Mouse (Mus musculus) spleen, adult 18-20 months (tissue): ENCODE results near the gene Adgrd1.
"Not testable (repeated sequence)": the region's sequence is repeated elsewhere in the genome, so short reads cannot be mapped to it uniquely, and the experiment has no call there.

Experiments
- DNase-seq, 2 experiments: peaks; one replicate each; pipeline ENCODE4 v3.0.0; 2022; ENCODE audit warnings: mixed read lengths in 2 of 2

Gene Adgrd1

DNA sequence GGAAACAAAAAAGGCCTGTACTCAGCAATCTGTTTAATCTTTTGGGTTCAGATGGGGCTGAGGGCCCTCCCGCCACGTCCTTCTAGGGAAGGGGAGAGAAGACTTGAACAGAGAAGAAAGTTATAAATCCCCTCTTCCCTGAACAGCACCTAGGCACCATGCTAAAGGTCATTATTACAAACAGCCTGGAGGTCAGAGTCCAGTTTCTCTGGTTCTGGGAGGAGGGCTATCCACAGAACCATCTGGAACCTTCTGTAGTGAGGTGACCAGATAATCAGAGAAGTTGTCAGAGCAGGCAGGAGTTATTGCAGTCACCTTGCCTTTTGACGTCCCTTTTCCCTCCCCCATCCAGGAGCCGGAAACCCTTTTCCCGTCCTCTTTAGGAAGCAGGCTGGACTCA is 2.3 kb upstream of the Adgrd1 start:
- no peak for DNase-seq

DNA sequence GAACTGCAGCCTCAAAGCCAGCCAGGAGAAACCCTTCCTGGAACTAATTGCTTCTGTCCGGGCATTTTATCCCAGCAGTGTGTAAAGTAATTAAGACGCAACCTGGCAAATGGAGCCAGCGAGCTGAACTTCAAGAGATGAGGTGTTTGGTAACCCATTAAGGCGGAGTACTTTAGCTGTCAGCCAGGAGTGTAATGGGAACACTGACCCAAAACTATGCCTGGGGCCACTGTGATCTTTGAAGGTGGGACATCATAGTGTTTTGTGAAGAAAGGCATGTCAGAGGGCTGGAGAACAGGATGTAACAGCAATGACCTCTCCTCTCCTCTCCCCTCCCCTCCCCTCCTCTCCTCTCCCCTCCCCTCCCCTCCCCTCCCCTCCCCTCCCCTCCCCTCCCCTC is 7.5 kb downstream of the Adgrd1 start:
- no peak for DNase-seq

DNA sequence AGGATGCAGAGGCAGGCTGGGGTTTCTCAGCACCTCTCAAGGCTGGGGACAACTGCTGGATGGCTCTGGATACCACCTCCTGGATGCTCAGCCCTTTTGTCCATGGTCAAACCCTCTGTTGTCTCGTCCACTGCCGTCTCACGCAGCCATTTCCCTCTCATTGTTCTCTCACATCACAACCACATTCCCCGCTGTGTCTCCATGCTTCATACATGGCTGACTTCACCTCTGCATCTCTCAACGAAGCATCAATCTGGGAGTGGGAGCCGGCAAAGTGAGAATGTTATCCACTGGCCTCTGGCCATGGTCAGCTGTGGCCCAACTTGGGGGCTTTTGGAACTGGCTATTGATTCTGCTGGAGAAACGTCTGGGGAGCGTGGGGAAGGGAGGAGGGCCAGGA is 15.2 kb downstream of the Adgrd1 start:
- DNase-seq = no peak

DNA sequence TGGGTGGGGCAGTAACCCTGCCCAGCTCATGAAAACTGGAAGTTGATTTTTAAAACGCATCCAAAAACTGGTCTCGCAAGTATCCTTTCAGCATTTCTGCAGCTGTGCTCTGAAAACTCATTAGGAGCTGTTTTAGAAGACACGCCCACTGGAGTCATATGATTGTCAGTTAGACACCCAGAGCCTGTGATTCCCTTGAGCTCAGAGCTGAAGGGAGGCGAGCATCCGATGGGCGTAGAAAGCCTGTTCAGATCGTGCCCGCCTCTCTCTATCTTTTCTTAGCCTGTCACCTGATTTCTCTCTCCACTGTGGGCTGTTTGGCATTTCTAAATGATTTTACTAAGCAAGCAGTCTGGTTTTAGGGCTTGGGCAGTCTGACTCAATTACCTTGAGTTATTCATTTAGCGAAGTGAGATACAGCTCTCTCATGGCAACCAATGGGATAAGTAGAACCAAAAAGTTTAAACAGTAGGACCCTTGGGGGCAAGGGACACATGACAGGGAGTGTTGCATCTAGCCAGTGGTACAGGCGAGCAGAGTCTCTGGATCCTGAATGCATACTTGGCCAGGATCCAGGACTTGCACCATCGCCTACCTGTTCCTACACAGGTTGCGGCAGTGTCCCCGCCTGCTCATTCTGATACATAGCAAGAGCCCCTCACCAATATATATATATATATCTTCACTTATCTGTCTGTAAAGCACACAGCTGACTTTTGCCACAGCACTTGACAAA is 17.4 kb downstream of the Adgrd1 start:
- no peak for DNase-seq

DNA sequence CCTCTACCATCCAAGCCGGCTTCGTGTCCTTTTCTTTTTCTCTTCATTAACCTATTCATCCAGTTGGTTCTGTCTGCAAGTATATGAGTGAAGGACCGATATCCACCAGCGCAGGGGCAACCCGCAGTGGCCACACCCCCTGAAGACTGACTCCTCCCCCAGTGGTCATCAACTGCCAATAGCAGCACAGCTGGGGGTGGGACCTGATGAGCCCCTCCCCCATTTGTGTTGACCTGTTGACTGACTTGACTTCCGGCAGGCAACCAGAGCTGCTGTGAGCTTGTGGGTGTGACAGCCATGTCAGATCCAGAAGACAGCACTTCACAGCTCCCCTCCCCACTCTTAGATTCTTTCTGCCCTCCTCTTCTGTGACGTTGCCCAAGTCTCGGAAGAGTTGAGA is 19.7 kb downstream of the Adgrd1 start:
- no peak for DNase-seq

DNA sequence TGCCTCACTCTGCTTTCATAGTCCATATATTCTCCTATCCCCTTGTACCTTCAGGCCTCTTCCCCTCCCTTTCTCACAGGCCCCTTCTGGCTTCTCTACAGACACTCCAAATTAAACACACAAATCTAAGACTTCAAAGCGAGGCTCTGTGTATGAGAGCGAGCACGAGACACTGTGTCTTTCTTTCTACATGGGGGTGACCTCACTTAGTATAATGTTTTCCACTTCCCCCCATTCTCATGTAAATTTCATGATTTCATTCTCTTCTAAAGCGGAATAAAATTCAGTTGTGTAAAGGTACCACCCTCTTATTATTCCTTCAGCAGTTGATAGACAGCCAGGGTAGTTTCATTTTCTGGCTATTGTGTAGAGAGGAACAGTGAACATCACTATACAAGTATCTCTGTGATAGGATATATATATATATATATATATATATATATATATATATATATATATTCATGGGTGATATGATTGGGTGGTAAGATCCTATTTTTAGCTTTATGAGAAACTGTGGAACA is 21.1 kb downstream of the Adgrd1 start:
- DNase-seq = no peak

DNA sequence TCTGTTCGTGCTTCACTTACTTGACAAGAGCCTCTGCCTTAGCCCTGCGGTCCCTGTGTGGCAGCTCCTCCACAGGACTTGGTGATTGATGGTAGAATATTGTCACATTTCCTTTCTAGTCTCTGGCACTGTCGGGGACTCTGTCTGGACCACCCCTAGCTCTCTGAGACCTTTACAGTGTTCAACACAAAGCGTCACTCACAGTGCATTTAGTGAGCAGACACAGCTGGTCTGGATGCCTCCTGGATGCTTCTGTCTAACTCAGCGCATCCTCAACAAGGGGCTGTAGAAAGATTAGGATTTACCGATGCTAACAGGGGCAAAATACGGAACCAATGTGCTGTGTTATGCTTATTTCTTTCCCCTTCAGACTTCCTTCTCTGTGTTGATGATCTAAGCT is 22.0 kb downstream of the Adgrd1 start:
- no peak for DNase-seq

DNA sequence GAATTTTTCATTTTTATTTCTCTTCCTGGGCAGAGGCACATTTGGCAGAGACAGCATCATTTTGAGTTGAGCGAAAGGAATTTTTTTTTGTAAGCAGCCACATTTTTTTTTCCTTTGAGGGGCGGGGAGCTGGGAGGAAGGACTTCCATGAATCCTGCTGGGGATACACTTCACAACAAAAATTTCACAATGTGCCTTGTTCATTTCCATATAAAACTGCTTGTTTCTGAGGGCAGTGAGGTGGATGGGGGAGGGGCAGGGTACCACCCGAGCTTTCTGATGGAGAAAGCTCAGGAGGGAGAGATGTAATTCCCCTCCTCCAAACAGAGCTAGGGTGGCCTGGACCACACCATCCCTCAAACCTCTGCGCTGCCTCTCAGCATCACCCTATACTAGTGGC is 22.6 kb downstream of the Adgrd1 start:
- DNase-seq = no peak

DNA sequence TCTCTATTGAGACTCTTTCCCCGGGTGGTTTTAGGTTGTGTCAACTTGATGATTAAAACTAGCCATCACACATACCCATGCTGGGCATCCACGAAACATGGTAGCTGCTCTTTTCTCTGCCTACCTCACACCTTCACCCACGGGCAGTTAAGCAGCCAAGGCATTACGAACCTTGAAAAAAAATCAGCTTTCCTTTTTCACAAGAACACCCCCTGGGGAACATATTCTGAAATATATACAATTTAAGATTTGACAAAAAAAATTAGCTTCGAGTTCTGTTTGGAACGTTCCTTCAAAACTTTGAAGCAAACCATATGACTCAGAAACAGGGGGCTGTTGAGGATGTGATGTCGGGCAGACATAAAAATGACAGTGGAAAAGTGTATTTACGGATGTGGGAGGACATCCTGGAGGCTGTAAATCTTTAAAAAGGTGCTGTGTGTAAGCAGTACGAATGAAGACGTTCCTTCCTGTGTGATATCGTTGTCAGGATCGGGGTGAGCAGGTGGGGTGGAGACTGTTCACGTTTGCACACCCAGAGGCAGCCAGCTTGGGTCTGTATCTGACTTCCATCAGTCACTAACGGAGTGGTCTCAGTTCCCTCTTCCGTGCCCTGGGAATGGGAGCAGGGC is 25.2 kb downstream of the Adgrd1 start:
- no peak for DNase-seq

DNA sequence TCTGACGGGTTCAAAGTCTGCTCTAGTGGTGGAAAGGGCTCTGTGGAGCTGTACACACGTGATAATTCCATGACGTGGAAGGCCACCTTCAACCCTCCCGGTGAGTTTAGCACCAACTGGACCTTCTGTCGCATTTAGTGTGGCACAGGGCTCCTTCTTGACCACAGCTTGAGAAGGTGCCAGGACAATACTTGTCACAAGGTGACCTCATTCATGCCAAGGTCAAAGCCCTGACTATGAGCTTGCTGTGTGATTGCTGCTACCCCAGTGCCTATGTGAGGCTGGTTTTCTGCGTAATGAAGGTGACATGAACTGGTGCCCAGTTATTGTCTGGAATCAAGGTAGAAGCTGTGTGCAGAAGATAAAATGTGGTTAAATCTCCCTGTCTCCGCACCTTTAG is 25.9 kb downstream of the Adgrd1 start:
- DNase-seq = no peak

DNA sequence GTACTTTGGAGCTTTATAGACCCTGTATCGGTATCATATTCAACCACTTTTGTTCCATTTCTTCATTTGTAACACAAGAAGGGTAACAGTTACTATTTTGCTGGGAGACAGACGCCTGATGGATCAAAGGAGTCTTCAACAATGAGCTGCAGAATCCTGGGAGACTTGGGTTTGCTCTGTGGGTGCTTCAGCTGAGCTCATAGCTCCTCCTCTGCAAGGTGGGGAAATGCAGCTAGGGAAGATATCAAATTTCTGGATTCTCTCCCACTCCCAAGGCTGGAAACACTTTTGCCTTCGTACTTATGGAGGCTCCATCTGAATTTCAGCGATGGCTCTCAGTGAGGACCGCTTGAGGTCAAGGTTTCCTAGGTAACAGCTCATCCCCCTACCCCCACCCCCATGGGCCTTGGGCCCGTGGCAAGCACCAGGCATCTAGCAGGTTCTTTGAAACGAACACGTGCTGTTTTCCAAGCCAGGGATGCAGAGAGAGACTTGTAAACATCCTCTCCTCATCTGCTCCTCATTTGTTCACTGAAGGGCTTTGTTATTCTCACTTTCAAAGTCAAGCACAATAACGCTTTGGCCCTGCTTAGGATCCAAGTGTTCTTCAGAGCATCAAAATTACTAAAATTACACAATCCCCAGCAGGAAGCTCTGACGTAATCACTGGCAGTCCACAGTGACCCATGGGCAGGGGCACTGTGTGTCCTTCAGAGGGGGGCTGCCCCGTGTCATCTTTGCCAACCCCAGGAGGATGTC is 27.7 kb downstream of the Adgrd1 start:
- DNase-seq = no peak

DNA sequence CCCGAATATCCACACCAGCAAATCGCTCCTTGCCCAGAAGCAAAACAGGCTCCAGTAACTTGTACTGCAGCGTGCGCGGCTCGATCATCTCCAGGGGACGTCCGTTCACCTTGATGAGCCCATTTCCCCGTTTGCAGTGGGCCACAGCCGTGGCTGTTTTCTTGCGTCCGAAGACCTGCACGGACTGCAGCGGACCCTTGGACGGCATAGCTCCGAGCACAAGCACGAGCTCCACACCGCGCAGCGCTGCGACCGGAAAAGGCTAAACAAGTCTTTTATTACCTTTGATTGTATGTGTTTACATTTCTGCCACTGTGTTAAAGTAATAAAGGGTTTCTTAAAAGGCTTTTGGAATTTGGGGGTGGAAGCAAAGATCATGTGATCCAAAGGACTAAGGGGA is 31.8 kb downstream of the Adgrd1 start:
- DNase-seq = not testable (repeated sequence)

DNA sequence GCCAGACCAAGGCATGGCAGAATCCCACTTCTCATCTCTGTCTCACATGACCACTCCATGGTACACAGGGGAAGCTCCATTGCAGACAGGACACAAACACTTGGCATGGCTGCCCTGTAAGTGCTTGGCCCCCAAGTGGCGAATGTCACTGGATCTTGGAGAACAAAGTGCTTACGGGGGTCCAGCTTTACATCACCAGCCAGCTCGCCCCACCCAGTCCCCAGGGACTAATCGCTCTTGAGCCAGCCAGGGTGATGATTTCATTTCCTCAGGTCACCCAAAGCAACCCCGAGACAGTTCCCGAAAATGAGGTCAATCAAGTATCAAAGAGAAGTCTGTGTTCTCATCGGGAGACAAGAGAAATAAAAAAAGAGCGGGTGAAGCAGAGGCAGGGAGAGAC is 33.8 kb downstream of the Adgrd1 start:
- no peak for DNase-seq

DNA sequence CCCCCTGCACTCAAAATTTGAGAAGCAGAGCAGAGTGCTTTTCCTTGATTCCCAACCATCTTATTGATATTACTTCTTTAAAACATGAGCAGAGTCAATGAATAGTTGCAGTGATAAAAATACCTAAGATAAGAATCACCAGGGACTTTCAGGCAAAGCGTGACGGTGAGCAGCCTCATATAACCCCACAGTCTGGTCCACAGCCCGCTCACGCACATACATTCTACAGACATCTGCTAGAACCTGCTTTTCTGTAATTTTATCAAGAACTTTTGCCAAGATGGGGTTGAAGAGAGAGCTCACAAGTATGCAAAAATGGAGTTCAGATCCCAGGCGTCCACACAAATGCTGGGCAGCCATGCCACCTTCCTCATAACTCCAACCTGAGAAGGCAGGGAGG is 40.9 kb downstream of the Adgrd1 start:
- DNase-seq = no peak

DNA sequence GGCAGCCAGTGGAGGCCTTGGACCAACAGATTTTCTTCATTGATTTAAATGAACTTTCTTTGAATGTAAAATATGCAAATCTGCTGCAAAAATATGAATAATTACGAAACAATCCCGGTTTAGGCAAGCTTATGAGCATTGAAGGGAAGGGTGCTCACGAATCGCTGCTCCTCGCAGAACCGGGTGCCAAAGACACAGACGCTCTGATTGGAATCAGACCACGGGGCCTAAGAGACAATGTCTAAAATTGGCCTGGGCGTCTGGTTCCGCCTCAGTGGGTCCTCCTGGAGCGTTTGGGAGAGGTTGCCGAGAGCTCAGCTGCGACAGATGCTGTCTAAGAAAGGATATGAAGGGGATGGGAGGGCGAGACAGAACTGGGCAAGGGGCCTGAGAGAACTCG is 42.0 kb downstream of the Adgrd1 start:
- DNase-seq = no peak

DNA sequence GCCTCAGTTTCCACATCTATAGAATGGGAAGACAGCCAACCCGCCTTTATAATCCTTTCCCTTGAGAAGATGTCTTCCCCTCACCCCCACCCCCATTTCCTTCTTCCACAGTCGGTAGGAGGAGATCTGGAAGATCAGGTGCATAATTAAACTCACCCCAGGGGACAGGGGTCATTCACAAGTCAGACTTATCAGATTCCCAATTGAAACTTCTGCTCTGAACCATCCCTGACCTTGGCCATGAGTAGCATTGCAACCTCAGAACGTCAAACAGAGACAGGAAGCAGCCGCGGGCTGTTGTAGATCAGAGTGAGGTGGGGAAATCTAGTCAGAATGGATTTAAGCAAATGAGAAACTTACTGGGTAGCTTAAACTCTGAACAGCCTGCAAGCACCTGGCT is 46.3 kb downstream of the Adgrd1 start:
- DNase-seq = no peak

DNA sequence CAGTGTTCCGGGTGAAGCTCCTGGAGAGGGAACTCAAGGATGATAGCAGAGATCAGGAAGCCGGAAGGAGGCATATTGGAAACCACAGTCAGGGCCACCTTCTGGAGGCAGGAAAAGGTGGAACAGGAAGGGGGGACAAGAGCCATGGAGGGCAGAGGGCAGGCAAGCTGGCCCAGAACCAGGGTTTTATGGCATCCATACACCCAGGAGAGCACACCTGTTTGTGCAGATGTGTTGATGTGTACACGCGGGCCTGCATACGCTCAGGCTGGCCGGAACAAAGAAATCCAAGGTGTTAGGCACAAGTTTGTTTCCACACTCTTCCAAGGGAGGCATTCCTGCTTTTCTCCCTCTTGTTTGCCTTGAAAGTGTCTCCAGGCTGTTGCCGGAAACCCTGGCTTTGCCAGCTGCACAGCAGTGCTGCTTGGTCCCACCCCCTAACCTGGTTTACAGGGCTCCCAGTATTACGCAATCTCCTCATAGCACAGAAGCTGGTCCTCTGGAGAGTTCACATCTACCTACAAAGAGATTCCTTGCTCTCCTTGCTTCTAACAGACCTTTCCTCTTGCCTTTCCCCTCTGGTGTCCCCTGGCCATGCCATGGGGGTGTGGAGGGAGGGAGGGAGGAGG is 48.9 kb downstream of the Adgrd1 start:
- DNase-seq = no peak

DNA sequence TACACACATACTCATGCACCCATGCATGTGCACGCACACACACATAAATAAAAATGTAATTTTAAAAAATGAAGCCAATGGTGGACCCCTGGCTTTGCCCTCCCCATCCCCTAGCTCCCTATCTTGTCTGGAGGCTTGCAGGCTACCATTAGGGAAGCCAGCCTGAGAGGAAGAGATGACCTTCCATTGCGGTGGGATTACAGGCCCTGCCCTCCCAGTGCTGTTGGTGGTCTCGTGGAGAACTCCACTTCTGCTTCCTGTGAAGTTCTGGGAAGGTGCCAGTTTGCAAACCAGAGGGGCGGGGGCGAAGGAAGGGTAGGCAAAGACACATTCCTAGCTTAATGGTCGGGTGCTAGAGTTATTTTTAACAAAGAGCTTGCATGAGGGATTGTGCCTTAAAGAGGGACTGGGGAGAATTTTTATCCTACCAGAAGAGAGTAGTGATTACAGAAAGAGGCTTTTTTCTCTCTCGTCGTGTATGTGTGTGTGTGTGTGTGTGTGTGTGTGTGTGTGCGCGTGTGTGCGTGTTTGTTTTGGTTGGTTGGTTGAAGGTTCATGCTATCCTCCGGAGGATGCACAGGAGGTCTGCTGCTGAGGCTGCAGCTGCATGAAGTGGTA is 50.5 kb downstream of the Adgrd1 start:
- no peak for DNase-seq

DNA sequence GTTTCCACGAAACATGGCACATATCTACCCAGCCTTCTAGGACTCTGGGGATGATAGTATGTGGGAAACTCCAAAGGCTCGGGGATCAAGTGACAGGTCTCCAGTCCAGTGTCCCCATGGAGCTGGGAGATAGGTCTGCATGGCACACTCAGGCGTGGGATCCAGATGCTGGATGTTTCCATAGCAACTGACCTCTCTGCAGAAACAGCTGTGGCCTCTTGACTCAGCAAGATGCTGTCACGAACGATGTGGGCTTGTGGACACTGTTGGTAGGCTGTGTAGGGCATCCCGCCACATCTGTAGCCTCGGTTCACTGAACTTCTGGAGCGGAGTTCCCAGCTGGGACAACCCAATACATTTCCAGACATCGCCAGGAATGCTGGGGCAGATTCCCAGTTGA is 51.9 kb downstream of the Adgrd1 start:
- no peak for DNase-seq

DNA sequence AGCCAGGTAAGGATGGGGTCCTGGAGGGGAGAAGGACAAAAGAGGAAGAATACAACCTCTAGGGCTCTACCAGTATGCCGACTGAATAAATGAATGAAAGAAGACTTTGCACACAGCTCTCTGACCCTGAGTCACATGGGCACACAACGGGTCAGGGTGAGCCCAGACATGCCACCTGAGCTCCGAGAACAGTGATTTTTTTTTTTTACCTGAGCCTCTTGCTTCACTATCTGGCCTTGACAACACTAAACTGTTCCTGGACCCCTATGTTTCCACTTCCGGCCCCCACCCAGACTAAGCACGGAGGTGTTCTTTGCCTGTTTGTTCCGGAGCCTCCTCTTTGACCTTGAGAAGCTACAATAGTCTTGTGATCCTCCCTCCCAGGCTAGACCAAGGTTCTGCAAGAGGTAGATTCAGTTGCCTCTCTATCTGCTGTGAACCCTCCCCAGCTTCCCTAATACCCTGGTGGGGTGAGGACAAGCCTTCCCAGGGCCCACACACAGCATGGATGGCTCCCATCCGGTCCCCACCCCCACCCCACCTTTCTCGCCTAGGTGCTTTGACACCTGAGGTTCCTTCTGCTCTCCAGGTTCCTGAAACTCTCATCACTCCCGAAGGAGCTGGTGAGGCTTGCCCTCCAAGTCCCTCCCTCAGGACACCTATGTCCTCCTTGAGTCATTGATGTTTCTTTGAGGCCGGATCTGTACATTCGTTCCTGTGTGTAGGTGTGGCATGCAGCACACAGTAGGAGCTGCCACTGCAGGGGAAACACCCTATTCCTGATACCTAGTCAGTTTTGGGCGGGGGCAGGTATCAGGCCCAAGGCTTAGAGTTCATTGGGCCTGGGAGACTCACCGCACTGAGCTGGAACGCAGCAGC is 58.7 kb downstream of the Adgrd1 start:
- DNase-seq = no peak

DNA sequence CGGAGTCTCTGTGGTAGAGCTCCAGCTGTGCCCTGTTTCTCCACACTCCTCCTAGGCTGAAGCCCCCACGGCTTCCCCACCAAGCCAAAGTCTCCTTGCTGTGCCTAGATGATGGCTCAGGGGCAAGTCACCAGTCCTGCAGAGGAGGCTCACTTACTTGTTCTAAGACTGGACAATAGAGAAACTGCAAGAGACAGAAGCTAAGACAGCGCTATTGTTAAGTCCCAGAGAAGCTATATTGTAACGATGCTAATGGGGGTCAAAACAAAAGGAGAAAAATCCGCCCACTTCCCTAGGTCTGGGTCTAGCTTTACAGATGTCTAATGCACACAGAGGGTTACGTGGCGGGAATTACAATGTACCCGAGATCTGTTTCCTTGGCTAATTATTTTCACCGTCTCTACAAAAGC is 59.4 kb downstream of the Adgrd1 start:
- no peak for DNase-seq
